Mouse (Mus musculus): Measurements from ENCODE around the gene Polq. TPM values are rescaled to one million over a fixed set of nuclear protein-coding genes. Genes with fewer than 3 reads are reported as not detected.
"Not testable (repeated sequence)": the region's sequence is repeated elsewhere in the genome, so short reads cannot be mapped to it uniquely, and the experiment has no call there.

Gene Polq
- total RNA-seq, 2 experiments from 2014 or later, result 13.4 to 16.0 TPM

- no peak for ATAC-seq (ENCODE audit: poor library complexity, severe bottlenecking)
These were observed 82.7 kb downstream of the Polq start for GRCm38 (mm10) chr16:37094169-37094833.

- ATAC-seq (ENCODE audit: poor library complexity, severe bottlenecking), result no peak
These were observed 97.2 kb downstream of the Polq start for GRCm38 (mm10) chr16:37108763-37109162.

GRCm38 (mm10) chr16:37109285-37109684 lies 97.7 kb downstream of the Polq start:
- ATAC-seq (ENCODE audit: poor library complexity, severe bottlenecking), result no peak

GRCm38 (mm10) chr16:37125190-37125589 lies 113.6 kb downstream of the Polq start:
- ATAC-seq (ENCODE audit: poor library complexity, severe bottlenecking), result not testable (repeated sequence)

Other genes starting within 250 kb of the Polq start
- 4.1 and 6.7 TPM in 2 replicates for gene Slc15a2, start 226.8 kb upstream of the Polq start, total RNA-seq (2015)
- 7.5 and 14.7 TPM in 2 replicates for gene Slc15a2, start 226.8 kb upstream of the Polq start, total RNA-seq (2017)
- gene Iqcb1, start 183.4 kb upstream of the Polq start, total RNA-seq (2015), result 2.8 and 3.7 TPM in 2 replicates
- gene Iqcb1, start 183.4 kb upstream of the Polq start, total RNA-seq (2017), result 3.6 and 5.5 TPM in 2 replicates
- gene Eaf2, start 136.8 kb upstream of the Polq start, total RNA-seq (2015), result 0.29 and 0.75 TPM in 2 replicates
- gene Eaf2, start 136.8 kb upstream of the Polq start, total RNA-seq (2017), result 0.57 and 2.6 TPM in 2 replicates
- 7.9 and 13.2 TPM in 2 replicates for gene Golgb1, start 136.6 kb upstream of the Polq start, total RNA-seq (2015)
- gene Golgb1, start 136.6 kb upstream of the Polq start, total RNA-seq (2017), result 25.9 and 35.8 TPM in 2 replicates
- gene Hcls1, start 76.8 kb upstream of the Polq start, total RNA-seq (2015), result 53.0 and 69.8 TPM in 2 replicates
- gene Hcls1, start 76.8 kb upstream of the Polq start, total RNA-seq (2017), result 404 and 424 TPM in 2 replicates
- not detected in 2 replicates for gene Fbxo40, start 21.3 kb upstream of the Polq start, total RNA-seq (2015)
- gene Fbxo40, start 21.3 kb upstream of the Polq start, total RNA-seq (2017), result 0.04 and 0.33 TPM in 2 replicates